Mouse (Mus musculus): ENCODE data around the gene Trub2. TPM values are rescaled to one million over a fixed set of nuclear protein-coding genes. Genes with fewer than 3 reads are reported as not detected.

The Trub2 gene
- polyA plus RNA-seq (2012; rRNA removed), result 53.7 and 59.3 TPM in 2 replicates

DNA sequence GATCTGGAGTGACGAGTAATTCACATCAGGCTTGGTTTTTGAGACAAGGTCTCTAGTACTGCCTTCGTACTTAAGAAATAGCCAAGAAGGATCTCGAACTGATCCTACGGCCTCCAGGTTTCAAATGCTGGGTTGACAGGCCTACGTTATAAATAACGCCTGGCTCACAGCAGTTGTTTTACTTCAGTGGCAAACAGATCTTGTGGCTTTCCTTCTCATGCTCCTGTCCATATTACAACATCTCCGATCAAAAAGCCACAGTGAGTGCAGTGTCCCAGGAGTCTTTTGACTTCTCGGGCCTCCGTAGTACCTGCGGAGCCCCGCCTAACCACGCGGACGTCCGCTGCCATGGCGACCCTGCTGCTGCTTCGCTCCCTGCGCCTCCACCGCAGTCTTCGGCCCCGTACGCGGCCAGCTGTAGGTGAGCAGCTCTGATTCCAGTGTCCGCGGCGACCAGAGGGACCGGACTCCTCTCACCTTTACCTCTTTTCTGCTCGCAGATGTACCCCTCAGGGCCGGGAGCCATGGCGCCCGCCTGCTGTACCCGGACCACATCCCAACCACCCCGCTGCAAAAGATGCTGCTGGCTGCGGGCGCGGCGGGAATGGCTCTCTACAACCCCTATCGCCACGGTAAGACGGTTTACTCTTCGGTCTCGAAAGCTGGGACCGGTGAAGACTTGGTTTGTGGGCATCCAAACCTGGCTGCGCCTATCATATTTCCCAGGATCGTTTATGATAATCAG, at the start of gene Trub2:
TSS of gene Trub2 (minus strand) at position 566 of the 745 bp plus-strand sequence.

DNA sequence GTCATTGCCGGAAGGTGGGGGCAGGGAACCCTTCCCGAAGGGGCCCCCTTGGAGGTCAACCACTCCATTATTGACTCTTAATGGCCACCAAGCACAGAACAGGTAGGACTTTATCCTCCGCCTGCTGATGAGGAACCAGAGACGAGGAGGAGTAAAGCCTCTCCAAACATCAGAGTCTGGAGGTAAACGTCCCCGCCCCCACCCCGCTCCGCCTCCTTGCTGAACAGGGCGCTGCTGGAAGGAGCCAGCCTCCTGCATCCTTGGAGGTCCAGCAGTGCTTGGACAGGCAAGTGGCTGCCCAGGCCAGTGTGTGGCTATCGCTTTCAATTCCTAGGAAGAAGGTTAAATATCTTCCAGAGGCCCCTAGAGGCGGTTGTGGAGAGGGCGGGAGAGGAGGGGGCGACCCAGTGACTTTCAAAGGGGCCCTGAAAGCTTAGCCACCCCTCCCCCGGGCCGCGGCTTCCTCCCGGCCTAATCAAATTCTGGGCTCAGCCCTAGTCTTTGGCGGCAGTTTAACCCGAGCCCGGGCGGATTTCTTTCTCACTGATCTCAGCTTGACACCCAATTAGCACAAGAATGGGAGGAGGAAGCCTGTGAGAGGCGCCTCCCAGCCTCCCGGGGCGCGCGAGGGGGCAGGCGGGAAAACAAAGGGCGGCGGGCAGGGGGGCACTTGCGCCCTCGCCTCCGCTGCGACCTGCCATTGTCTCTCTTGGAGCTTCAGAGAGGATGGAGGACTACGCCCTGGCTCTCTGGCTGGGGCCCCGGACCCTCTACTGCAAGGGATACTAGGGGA, 31.9 kb upstream of the Trub2 start, which contains the start of gene Urm1:
TSS of gene Urm1 (plus strand) at position 51 of the 793 bp plus-strand sequence.

DNA sequence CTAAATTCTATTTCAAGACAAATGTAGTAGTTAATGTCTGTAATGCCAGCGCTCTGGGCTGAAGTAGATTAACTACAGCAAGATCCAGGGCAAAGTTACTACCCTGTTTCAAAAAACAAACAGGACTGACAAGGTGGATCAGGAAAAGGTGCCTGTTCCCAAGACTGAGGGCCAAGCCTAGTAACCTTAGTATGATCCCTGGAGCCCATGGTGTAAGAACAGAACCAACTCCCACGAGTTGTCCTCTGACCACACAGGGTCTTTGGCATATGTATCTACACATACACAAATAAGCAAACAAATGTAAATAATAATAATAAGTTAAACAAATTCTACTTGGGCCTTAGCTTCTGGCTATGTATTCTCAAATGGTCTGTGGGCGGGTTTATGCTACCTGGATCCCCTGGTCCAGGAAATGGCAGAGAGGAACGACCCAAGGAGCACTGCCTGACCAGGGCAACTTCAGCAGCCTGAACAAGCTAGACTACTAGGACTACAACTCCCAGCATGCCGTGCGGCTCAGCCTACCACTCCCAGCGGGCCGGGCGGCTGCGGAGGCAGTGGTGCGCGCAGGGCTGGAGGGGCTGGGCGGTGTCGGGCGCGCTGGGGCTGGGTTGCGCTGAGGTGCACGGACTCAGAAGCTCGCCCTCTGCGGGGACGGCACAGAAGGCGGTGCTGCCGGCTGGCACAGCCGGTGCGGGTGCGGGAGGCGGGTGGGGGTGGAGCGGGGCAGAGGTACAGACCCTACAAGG, 13.9 kb upstream of the Trub2 start, which contains the start of gene Slc27a4:
TSS of gene Slc27a4 (plus strand) at position 560 of the 752 bp plus-strand sequence.

DNA sequence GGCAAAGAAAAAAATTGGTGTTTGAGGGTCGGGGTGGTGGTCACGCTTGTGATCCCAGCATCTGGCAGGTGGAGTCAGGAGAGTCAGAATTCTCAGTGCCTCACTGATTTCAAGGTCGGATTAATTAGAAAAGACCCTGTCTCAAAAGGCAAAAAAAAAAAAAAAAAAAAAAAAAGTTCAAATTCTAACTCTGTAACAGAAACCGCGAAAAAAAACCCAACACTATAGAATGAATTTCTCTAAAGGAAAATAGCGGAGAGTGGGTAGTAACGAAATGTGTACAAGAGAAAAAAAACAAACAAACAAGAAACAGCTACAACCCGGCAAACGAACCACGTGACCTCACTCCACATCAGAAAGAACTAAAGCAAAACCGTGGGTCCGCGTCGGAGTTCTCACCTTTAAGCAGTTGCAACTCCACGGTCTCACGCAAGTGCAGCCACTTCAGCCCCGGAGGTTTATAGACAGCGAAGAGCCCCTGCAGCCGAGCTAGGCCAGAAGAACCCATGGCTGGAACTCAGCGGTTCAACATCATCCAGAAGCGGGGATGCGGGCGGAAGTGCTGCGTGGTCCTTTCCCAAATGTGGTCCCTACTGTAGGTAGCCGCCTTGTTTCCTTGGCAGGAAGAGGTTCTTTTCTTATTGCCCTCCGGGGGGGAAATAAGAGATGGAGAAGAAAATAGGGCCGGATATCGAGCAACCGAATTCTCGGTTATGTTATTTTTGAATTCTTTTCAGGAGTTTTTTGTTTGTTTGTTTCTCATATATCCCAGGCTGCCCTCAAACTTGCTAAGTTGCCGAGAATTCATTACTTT, 991 bp downstream of the Trub2 start, which contains the start of gene Coq4:
TSS of gene Coq4 (plus strand) at position 390 of the 814 bp plus-strand sequence.

DNA sequence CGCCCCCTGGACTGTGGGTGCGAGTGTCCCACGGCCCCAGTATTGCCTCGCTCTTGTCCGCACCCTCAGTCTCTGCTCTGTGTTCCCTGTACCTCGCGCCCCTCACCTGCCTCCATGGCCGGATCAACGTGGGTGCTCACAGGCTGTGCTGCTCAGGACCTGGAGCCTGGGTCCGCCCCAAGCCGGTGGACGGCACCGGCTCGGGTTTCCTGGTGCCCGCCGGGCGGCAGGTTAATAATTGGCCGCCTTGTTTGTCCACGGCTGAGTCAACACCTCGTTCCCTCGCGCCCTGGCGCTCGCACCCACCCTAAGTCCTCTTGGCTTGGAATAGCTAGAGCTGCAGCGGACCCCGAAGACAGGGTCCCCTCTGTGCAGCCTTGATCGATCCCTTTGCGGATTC, 36.8 kb downstream of the Trub2 start, which contains the start of gene Gm13420:
TSS of gene Gm13420 (minus strand) at position 189 of the 400 bp plus-strand sequence.

Other genes starting within 250 kb of the Trub2 start
- gene Rapgef1, start 168.8 kb downstream of the Trub2 start, polyA plus RNA-seq (2012; rRNA removed), result 48.0 and 51.9 TPM in 2 replicates
- 0.11 and 0.12 TPM in 2 replicates for gene Gm13420, start 36.8 kb downstream of the Trub2 start, polyA plus RNA-seq (2012; rRNA removed)
- 0.20 TPM in 1 of 2 replicates, not detected in the other for gene Gm13547, start 29.2 kb downstream of the Trub2 start, polyA plus RNA-seq (2012; rRNA removed)
- 24.5 and 33.0 TPM in 2 replicates for gene Coq4, start 1.0 kb downstream of the Trub2 start, polyA plus RNA-seq (2012; rRNA removed)
- gene Slc27a4, start 14.1 kb upstream of the Trub2 start, polyA plus RNA-seq (2012; rRNA removed), result 22.4 and 24.8 TPM in 2 replicates
- gene Urm1, start 31.6 kb upstream of the Trub2 start, polyA plus RNA-seq (2012; rRNA removed), result 42.0 and 55.3 TPM in 2 replicates
- 22.9 and 23.2 TPM in 2 replicates for gene Cercam, start 80.7 kb upstream of the Trub2 start, polyA plus RNA-seq (2012; rRNA removed)
- 106 and 132 TPM in 2 replicates for gene Odf2, start 100.7 kb upstream of the Trub2 start, polyA plus RNA-seq (2012; rRNA removed)
- gene Gle1, start 146.9 kb upstream of the Trub2 start, polyA plus RNA-seq (2012; rRNA removed), result 40.0 and 50.5 TPM in 2 replicates
- 265 and 291 TPM in 2 replicates for gene Sptan1, start 177.1 kb upstream of the Trub2 start, polyA plus RNA-seq (2012; rRNA removed)

Measured in central nervous system, embryonic 11.5 days (tissue).